Mouse (Mus musculus) heart, postnatal 0 days (tissue): ENCODE measurements at regions not wholly inside any gene's neighbourhood (a gene's known extent, or its start where the extent isn't known, plus 50 kb on each side); places are given as distances from the start of the nearest gene placed in this dataset.

Experiments
- CTCF ChIP-seq: IDR thresholded peaks from 2 replicates; pipeline ENCODE4 v1.5.1; 2016; ENCODE audit warnings: antibody characterized with exemption, control low read depth, low read depth
- EP300 ChIP-seq: IDR thresholded peaks from 2 replicates; pipeline ENCODE4 v1.6.1; 2016; ENCODE audit warnings: antibody characterized with exemption, low read depth

GRCm38 (mm10) chr15:36870094-36870493 lies 137.5 kb downstream of the Zfp706 start:
- no peak for TF ChIP-seq CTCF
- no peak for TF ChIP-seq EP300
